Mouse (Mus musculus): ENCODE results near the gene A4gnt. TPM values are rescaled to one million over a fixed set of nuclear protein-coding genes. Genes with fewer than 3 reads are reported as not detected.

Gene A4gnt
- polyA plus RNA-seq, 1 experiment = not detected

DNA sequence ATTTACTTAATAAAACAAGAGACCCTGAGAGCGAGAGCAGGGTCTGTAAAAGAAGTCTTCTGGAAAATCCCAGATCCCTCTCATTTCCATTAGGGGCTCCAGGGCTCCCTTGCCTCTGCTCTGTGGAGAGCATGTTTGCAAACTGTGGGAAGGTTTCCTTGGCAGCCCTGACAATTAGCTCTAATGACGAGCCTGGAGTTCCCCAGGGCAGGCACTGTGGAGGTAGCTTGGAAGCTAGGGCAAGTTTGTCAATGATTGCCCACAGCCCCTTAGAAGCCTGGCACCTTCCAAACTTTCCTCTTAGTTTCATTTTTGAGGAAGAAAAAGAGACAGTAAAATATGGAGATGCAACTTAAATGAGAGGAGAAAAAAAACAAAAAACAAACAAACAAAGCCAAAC lies 19.5 kb downstream of the A4gnt start:
- Histone ChIP-seq H3K27ac (ENCODE audit: insufficient read depth, low read length) (no peak overlapping the region), H3K27me3 (ENCODE audit: control insufficient read depth, insufficient read depth, low read length) (no peaks in the 10 kb centered on the region), H3K4me3 (ENCODE audit: extremely low read depth, insufficient read depth, insufficient read length) (no peak overlapping the region), H3K4me1 (ENCODE audit: control insufficient read depth, insufficient read depth, insufficient read length) (no peaks in the 10 kb centered on the region), H3K36me3 (ENCODE audit: control insufficient read depth, insufficient read depth, low read length) (no peaks in the 10 kb centered on the region)
- TF ChIP-seq POLR2A (IDR thresholded peaks at IDR 0.05; ENCODE audit: low read depth, low read length) (no peak), CTCF (IDR thresholded peaks at IDR 0.05; ENCODE audit: extremely low read depth, insufficient read depth, insufficient read length, insufficient replicate concordance) (no peak)
- no peak for DNase-seq (ENCODE audit: low read depth in 1 of 2, low spot score in 2 of 2)
- 73% methylated on average over 2 of the region's 2 CpGs for WGBS

DNA sequence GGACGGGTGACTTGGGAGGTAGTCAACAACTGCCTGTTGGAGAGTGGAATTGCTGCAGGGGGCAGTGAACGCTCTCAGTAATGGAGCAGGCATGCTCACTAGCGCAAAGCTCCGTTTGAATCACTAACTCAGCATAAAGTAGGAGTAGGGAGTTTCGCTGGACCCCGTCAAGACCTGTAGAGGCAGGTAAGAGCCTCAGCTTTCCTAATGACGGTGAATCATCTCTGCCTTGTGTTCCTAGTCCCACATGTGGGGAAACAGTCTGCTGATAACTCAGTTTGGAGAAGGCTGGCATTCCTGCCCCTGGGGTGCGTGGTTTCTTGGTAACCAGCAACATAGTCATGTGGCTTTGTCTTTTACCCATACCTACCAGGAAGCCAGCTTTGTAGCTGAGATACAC lies 20.0 kb downstream of the A4gnt start:
- Histone ChIP-seq H3K27me3 (ENCODE audit: control insufficient read depth, insufficient read depth, low read length) (no peaks in the 10 kb centered on the region), H3K36me3 (ENCODE audit: control insufficient read depth, insufficient read depth, low read length) (no peaks in the 10 kb centered on the region), H3K27ac (ENCODE audit: insufficient read depth, low read length) (no peak overlapping the region), H3K4me1 (ENCODE audit: control insufficient read depth, insufficient read depth, insufficient read length) (no peaks in the 10 kb centered on the region), H3K4me3 (ENCODE audit: extremely low read depth, insufficient read depth, insufficient read length) (no peak overlapping the region)
- WGBS = 87% methylated on average over 8 of the region's 8 CpGs
- no peak for TF ChIP-seq CTCF (IDR thresholded peaks at IDR 0.05; ENCODE audit: extremely low read depth, insufficient read depth, insufficient read length, insufficient replicate concordance)
- no peak for TF ChIP-seq POLR2A (IDR thresholded peaks at IDR 0.05; ENCODE audit: low read depth, low read length)
- no peak for DNase-seq (ENCODE audit: low read depth in 1 of 2, low spot score in 2 of 2)

DNA sequence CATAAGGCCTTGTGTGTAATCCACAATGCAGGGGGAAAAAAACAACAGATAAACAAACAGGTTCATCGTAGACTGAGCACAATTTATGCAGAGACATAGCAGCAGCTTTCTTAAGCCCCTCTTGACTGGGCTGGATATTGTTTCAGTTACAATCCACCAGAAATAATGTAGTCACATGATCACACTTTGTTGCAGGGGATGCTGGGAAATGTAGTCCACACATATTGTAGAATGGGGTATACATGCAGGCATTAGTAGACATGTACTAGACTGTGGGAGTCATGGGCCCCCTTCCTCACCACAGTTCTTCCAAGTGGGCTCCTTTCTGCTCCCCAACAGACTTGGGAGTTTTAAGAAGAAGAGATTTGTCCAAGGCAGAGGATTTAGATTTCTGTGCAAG lies 24.5 kb downstream of the A4gnt start:
- no peak overlapping the region for H3K27ac ChIP-seq (ENCODE audit: insufficient read depth, low read length)
- no peaks in the 10 kb centered on the region for H3K4me1 ChIP-seq (ENCODE audit: control insufficient read depth, insufficient read depth, insufficient read length)
- WGBS = 100% methylated on average over 1 of the region's 1 CpGs
- H3K27me3 ChIP-seq (ENCODE audit: control insufficient read depth, insufficient read depth, low read length) = no peaks in the 10 kb centered on the region
- TF ChIP-seq POLR2A (IDR thresholded peaks at IDR 0.05; ENCODE audit: low read depth, low read length) (no peak), CTCF (IDR thresholded peaks at IDR 0.05; ENCODE audit: extremely low read depth, insufficient read depth, insufficient read length, insufficient replicate concordance) (no peak)
- no peak for DNase-seq (ENCODE audit: low read depth in 1 of 2, low spot score in 2 of 2)
- no peak overlapping the region for H3K4me3 ChIP-seq (ENCODE audit: extremely low read depth, insufficient read depth, insufficient read length)
- no peaks in the 10 kb centered on the region for H3K36me3 ChIP-seq (ENCODE audit: control insufficient read depth, insufficient read depth, low read length)

DNA sequence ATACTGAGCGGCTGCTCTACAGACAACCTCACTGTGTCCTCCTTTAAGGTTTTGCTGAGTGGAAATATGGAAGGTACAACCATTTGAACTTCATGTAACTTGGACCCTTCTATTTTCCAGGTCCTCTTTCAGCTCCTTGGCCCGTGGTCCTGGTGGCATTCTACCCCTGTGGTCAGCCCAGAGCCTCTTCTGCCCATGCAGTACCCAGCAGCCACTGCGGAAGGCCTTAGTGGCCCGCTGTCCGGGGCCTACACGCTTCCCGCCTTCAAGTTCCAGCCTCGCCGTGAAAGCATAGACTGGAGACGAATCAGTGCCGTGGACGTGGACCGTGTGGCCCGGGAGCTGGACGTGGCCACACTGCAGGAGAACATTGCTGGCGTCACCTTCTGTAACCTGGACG lies 24.9 kb downstream of the A4gnt start:
- H3K27ac ChIP-seq (ENCODE audit: insufficient read depth, low read length) = no peak overlapping the region
- 92% methylated on average over 17 of the region's 17 CpGs for WGBS
- no peaks in the 10 kb centered on the region for H3K36me3 ChIP-seq (ENCODE audit: control insufficient read depth, insufficient read depth, low read length)
- no peaks in the 10 kb centered on the region for H3K27me3 ChIP-seq (ENCODE audit: control insufficient read depth, insufficient read depth, low read length)
- no peak for DNase-seq (ENCODE audit: low read depth in 1 of 2, low spot score in 2 of 2)
- no peak overlapping the region for H3K4me3 ChIP-seq (ENCODE audit: extremely low read depth, insufficient read depth, insufficient read length)
- TF ChIP-seq POLR2A (IDR thresholded peaks at IDR 0.05; ENCODE audit: low read depth, low read length) (no peak), CTCF (IDR thresholded peaks at IDR 0.05; ENCODE audit: extremely low read depth, insufficient read depth, insufficient read length, insufficient replicate concordance) (no peak)
- H3K4me1 ChIP-seq (ENCODE audit: control insufficient read depth, insufficient read depth, insufficient read length) = no peaks in the 10 kb centered on the region

DNA sequence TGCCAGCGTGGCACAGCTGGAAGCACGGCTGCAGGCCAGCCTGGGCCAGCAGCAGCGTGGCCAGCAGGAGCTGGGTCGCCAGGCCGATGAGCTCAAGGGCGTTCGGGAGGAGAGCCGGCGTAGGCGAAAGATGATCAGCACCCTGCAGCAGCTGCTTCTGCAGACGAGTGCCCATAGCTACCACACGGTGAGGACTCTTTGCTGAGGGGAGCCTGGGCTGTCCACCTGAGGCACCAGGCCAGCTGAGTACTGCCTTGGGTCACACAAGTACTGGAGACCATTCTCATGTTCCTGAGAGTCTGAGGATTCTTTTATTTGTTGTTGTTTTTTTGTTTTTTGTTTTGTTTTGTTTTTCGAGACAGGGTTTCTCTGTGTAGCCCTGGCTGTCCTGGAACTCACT lies 25.4 kb downstream of the A4gnt start:
- H3K4me1 ChIP-seq (ENCODE audit: control insufficient read depth, insufficient read depth, insufficient read length) = no peaks in the 10 kb centered on the region
- 94% methylated on average over 13 of the region's 13 CpGs for WGBS
- no peaks in the 10 kb centered on the region for H3K27me3 ChIP-seq (ENCODE audit: control insufficient read depth, insufficient read depth, low read length)
- TF ChIP-seq CTCF (IDR thresholded peaks at IDR 0.05; ENCODE audit: extremely low read depth, insufficient read depth, insufficient read length, insufficient replicate concordance) = no peak
- no peak for TF ChIP-seq POLR2A (IDR thresholded peaks at IDR 0.05; ENCODE audit: low read depth, low read length)
- no peak for DNase-seq (ENCODE audit: low read depth in 1 of 2, low spot score in 2 of 2)
- no peaks in the 10 kb centered on the region for H3K36me3 ChIP-seq (ENCODE audit: control insufficient read depth, insufficient read depth, low read length)
- H3K4me3 ChIP-seq (ENCODE audit: extremely low read depth, insufficient read depth, insufficient read length) = no peak overlapping the region
- H3K27ac ChIP-seq (ENCODE audit: insufficient read depth, low read length) = no peak overlapping the region

DNA sequence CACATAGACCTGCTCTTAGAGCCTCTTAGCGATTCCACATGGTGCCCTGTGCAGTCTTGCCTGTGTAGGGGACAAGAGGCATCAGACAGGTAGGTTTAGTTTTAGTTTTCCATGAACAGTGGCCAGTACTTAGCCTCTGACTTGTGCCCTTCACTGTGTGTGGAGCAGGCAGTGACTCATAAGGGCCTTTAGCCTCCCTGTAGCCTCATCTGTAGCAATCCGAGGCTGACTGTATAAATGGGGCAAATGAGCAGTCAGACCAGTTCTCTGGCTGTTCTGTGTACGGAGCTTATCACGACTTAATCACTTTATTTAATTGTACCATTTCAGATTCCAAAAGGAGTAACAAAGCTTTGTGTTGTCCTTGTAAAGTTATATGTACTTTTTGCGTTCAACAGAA lies 27.7 kb downstream of the A4gnt start:
- Histone ChIP-seq H3K27ac (ENCODE audit: insufficient read depth, low read length) (no peak overlapping the region), H3K36me3 (ENCODE audit: control insufficient read depth, insufficient read depth, low read length) (no peaks in the 10 kb centered on the region), H3K4me1 (ENCODE audit: control insufficient read depth, insufficient read depth, insufficient read length) (no peaks in the 10 kb centered on the region), H3K27me3 (ENCODE audit: control insufficient read depth, insufficient read depth, low read length) (no peaks in the 10 kb centered on the region), H3K4me3 (ENCODE audit: extremely low read depth, insufficient read depth, insufficient read length) (no peak overlapping the region)
- 84% methylated on average over 5 of the region's 5 CpGs for WGBS
- TF ChIP-seq CTCF (IDR thresholded peaks at IDR 0.05; ENCODE audit: extremely low read depth, insufficient read depth, insufficient read length, insufficient replicate concordance) (no peak), POLR2A (IDR thresholded peaks at IDR 0.05; ENCODE audit: low read depth, low read length) (no peak)
- DNase-seq (ENCODE audit: low read depth in 1 of 2, low spot score in 2 of 2) = no peak

DNA sequence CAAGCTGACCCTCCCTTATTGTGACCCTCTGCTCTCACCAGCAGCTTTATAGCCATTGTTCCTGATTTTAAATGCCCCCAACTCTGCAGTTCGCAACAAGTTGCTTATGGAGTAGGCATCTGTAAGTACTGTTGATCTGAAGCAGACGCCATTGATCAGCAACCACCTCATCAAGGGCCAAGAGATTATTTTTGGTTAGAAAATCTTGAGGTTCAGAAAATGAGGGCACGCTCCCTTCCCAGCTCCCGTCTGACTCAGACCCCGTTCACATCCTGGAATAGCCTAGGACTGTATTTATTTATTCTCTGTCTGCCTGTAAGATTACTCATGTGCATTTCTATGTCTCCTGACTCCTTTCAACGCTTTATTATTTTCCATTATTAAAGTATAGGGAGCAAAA lies 33.1 kb downstream of the A4gnt start:
- Histone ChIP-seq H3K27ac (ENCODE audit: insufficient read depth, low read length) (no peak overlapping the region), H3K4me1 (ENCODE audit: control insufficient read depth, insufficient read depth, insufficient read length) (no peaks in the 10 kb centered on the region), H3K27me3 (ENCODE audit: control insufficient read depth, insufficient read depth, low read length) (no peaks in the 10 kb centered on the region), H3K4me3 (ENCODE audit: extremely low read depth, insufficient read depth, insufficient read length) (no peak overlapping the region), H3K36me3 (ENCODE audit: control insufficient read depth, insufficient read depth, low read length) (no peaks in the 10 kb centered on the region)
- 88% methylated on average over 6 of the region's 6 CpGs for WGBS
- no peak for TF ChIP-seq CTCF (IDR thresholded peaks at IDR 0.05; ENCODE audit: extremely low read depth, insufficient read depth, insufficient read length, insufficient replicate concordance)
- no peak for TF ChIP-seq POLR2A (IDR thresholded peaks at IDR 0.05; ENCODE audit: low read depth, low read length)
- DNase-seq (ENCODE audit: low read depth in 1 of 2, low spot score in 2 of 2) = no peak

Data from spleen, adult 2 months (tissue).